Mouse (Mus musculus) forebrain, embryonic 12.5 days (tissue): ENCODE measurements around the gene Scfd2. TPM values are rescaled to one million over a fixed set of nuclear protein-coding genes. Genes with fewer than 3 reads are reported as not detected.

Experiments used
- ATAC-seq: fragments of 200-750 bp; cut with Nextera tagmentation; 2 replicates; pipeline ENCODE4 v1.8.0; 2017; ENCODE audit warnings: moderate TSS enrichment; ENCODE audit not compliant: low FRiP score
- H3K27ac ChIP-seq: fragments of 300-500 bp; sonication (generic); 2 replicates; pipeline ENCODE4 v1.5.1; 2016; ENCODE audit warnings: mild to moderate bottlenecking
- H3K27me3 ChIP-seq: fragments of 300-500 bp; sonication (generic); 2 replicates; pipeline ENCODE4 v1.6.1; 2016; ENCODE audit warnings: mild to moderate bottlenecking
- H3K36me3 ChIP-seq: fragments of 300-500 bp; sonication (generic); replicated peaks from 2 replicates; pipeline ENCODE4 v1.6.1; 2016; ENCODE audit warnings: mild to moderate bottlenecking
- H3K4me1 ChIP-seq: fragments of 300-500 bp; sonication (generic); 2 replicates; pipeline ENCODE4 v1.6.1; 2016
- H3K4me2 ChIP-seq: fragments of 300-500 bp; sonication (generic); 2 replicates; pipeline ENCODE4 v1.6.1; 2016; ENCODE audit warnings: mild to moderate bottlenecking, moderate library complexity
- H3K4me3 ChIP-seq: fragments of 300-500 bp; sonication (generic); replicated peaks from 2 replicates; pipeline ENCODE4 v1.5.1; 2016; ENCODE audit warnings: mild to moderate bottlenecking
- H3K9ac ChIP-seq: fragments of 300-500 bp; sonication (generic); 2 replicates; pipeline ENCODE4 v1.6.1; 2016; ENCODE audit warnings: mild to moderate bottlenecking
- H3K9me3 ChIP-seq: fragments of 300-500 bp; sonication (generic); 2 replicates; pipeline ENCODE4 v1.6.1; 2016
- WGBS: fragments of 180-500 bp; shearing (Covaris S2); methylation state at CpG from one replicate; pipeline ENCODE4 v1.1.7; 2016; 5-methylcytosine and 5-hydroxymethylcytosine counted together
- polyA plus RNA-seq: library from polyadenylated mRNA; unstranded; fragments of >200 nt; fragmentation: Nextera tagmentation; extraction: Ambion mirVana; gene quantifications from 2 replicates; pipeline ENCODE4 v1.2.1, GENCODE M21; 2016

Scfd2 gene
- polyA plus RNA-seq, 1 experiment from 2014 or later, result 17.0 TPM

GRCm38 (mm10) chr5:74198446-74198845 lies 333.1 kb downstream of the Scfd2 start:
- peaks cover 11% of the 10 kb centered on the region for H3K27me3 ChIP-seq
- H3K9ac ChIP-seq, result no peak overlapping the region
- H3K4me2 ChIP-seq, result no peak overlapping the region; the same call in 1 of the 2 replicates
- H3K9me3 ChIP-seq, result no peaks in the 10 kb centered on the region
- peaks cover 44% of the 10 kb centered on the region for H3K4me1 ChIP-seq
- WGBS, result 87% methylated on average over 11 of the region's 11 CpGs
- no peak overlapping the region for H3K4me3 ChIP-seq
- H3K36me3 ChIP-seq, result peaks cover 21% of the 10 kb centered on the region
- ATAC-seq, result no peak
- no peak overlapping the region for H3K27ac ChIP-seq

- H3K27ac ChIP-seq, result peak overlapping the region; percentile 56; the same call in 1 of the 2 replicates
- WGBS, result 85% methylated on average over 22 of the region's 22 CpGs
- peak overlapping the region; percentile 29; the same call in 1 of the 2 replicates for H3K4me2 ChIP-seq
- no peak for ATAC-seq
- H3K9me3 ChIP-seq, result no peaks in the 10 kb centered on the region
- H3K4me1 ChIP-seq, result peaks cover 45% of the 10 kb centered on the region
- H3K4me3 ChIP-seq, result 0 out of 2 replicates have a peak overlapping the region, but pooled peaks have one; percentile 0
- H3K9ac ChIP-seq, result no peak overlapping the region
- H3K36me3 ChIP-seq, result peaks cover 21% of the 10 kb centered on the region
- peaks cover 13% of the 10 kb centered on the region for H3K27me3 ChIP-seq
These were observed 333.8 kb downstream of the Scfd2 start for GRCm38 (mm10) chr5:74197541-74198330.

GRCm38 (mm10) chr5:74196307-74196618 lies 335.3 kb downstream of the Scfd2 start:
- Histone ChIP-seq H3K9me3 (no peaks in the 10 kb centered on the region), H3K4me1 (peaks cover 45% of the 10 kb centered on the region), H3K9ac (peak overlapping the region; percentile 74; the same call in 1 of the 2 replicates), H3K27ac (0 out of 2 replicates have a peak overlapping the region, but pooled peaks have one; percentile 46), H3K4me3 (peak overlapping the region; percentile 65), H3K4me2 (peak overlapping the region; percentile 80), H3K27me3 (peaks cover 16% of the 10 kb centered on the region), H3K36me3 (peaks cover 21% of the 10 kb centered on the region)
- ATAC-seq, result no peak
- WGBS, result 0% methylated on average over 3 of the region's 4 CpGs

DNA sequence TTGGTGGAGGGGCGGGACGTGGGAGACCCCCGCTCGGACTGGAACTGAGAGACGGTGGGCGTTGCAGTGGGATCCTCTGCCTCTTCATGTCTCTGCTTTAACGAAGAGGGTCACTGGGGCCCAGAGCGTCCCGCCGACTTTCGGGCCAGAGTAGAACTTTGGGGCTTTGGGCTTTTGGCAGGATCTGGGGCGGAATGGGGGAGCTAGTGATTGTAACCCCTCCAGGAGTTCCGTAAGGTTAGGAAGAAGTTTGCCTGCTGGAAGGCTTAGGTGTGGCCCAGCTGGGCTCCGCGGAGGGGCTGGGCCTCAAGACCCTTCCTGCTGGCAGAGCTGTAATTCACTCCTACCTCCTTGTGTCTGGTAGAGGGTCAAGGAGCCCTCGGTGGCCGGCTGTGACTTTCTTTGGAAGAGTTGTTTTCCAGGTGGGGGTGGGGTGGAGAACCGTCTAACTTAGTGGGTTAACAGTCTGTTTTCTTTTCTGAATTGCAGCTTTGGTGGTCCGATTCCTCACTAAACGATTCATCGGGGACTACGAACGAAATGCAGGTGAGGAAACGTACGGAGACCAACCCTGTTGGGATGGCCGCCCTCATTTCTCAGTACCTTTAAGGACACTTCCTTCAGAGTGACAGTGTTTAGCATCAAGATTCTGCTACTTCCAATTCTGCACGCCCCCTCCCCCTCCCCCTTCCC lies 335.8 kb downstream of the Scfd2 start:
- Histone ChIP-seq H3K9ac (peak overlapping the region; percentile 74), H3K4me1 (peaks cover 45% of the 10 kb centered on the region), H3K4me3 (peak overlapping the region; percentile 65), H3K9me3 (no peaks in the 10 kb centered on the region), H3K27ac (peak overlapping the region; percentile 68), H3K27me3 (peaks cover 19% of the 10 kb centered on the region), H3K36me3 (peaks cover 21% of the 10 kb centered on the region), H3K4me2 (peak overlapping the region; percentile 80)
- ATAC-seq, result peak; percentile 58
- whole genome bisulfite sequencing, result under 1% methylated on average over 26 of the region's 27 CpGs

DNA sequence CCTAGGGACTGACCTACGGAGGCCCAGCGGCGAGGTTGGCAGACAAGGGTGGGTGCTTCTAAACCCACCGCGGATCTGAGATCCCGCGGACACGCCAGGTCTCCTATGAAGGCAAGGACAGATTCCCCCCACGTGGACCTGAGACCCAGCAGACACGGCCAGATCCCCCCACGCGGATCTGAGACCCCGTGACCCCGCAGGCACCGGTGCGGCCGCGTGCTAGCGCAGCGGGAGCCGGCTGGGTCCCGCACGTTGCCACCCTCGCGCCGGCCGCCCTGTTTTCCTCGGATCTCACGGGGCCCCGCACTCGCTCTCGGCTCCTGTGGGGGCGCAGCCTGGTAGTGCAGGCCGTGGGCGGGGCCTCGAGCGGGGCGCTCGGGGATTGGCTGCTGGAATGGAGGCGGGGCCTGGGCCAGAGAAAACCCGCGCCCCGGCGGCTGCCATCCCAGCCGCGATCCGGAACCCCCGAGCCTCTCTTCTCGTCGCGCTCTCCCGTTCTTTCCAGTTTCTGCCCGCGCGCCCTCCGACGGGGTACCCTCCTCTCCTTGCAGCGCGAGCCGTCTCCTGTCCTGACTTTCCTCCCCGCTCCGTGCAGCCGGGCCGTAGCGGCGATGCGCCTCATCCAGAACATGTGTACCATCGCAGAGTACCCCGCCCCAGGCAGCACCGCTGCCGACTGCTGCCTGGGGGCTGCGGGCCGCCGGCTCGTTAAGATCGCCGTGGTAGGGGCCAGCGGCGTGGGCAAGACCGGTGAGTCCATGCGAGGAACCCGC lies 336.5 kb downstream of the Scfd2 start, which contains the start of gene Rasl11b:
Rasl11b (plus strand) TSS at position 446 of the 773 bp plus-strand sequence.
- under 1% methylated on average over 78 of the region's 82 CpGs for WGBS
- H3K4me1 ChIP-seq, result peaks cover 49% of the 10 kb centered on the region

DNA sequence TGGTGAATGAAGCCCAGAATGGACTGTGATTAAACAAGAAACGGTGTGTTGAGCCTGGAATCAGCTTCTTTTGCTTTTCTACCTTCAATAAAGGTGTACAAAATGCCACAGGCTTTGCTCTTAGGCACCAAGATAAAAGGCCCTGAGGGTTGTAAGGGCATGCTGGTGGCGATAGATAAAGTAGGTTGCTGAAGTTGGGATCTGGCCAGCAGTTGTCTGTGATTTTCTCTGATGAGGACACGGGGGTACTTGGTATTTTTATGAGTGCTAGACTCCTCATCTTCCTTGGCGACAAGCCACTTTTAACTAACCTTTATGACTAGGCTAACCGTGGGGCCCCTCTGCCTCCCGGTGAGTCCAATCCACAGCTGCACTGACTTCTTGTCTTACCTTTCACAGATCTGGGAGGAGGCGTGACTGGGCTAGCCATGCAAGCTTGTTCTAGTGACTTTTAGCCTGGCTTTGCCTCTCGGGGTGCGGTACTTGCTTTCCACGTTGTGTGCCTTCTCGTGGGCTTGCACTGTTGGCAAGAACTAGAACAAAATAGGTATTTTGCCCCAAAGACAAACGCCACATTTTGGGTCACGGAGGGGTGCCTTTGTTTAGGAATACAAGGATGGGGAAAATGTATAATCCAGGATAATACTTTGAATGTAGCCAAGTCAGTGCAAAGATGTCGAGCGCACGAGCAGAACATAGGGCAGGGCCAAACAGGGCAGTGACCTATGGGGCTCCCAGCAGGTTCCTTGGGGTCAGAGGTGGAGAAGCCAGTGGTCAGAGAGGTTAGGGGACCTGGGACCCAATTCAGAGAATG lies 337.3 kb downstream of the Scfd2 start:
- peaks cover 56% of the 10 kb centered on the region for H3K4me1 ChIP-seq
- peak overlapping the region; percentile 65 for H3K4me3 ChIP-seq
- no peaks in the 10 kb centered on the region for H3K9me3 ChIP-seq
- no peak for ATAC-seq
- H3K36me3 ChIP-seq, result peaks cover 16% of the 10 kb centered on the region
- WGBS, result 35% methylated on average over 16 of the region's 16 CpGs
- peak overlapping the region; percentile 74 for H3K9ac ChIP-seq
- H3K27ac ChIP-seq, result no peak overlapping the region
- H3K27me3 ChIP-seq, result peaks cover 19% of the 10 kb centered on the region
- H3K4me2 ChIP-seq, result peak overlapping the region; percentile 80

More for the DNA sequence above, 336.5 kb downstream of the Scfd2 start, which contains the start of gene Rasl11b:
- Histone ChIP-seq H3K4me2 (peak within 1 kb of the TSS; percentile 80), H3K27ac (peak within 1 kb of the TSS; percentile 68), H3K4me3 (peak within 1 kb of the TSS; percentile 65), H3K9ac (peak within 1 kb of the TSS; percentile 74), H3K27me3 (peaks cover 19% of the 10 kb centered on the region), H3K36me3 (peaks cover 21% of the 10 kb centered on the region), H3K9me3 (no peaks in the 10 kb centered on the region)
- ATAC-seq, result peak; percentile 97

DNA sequence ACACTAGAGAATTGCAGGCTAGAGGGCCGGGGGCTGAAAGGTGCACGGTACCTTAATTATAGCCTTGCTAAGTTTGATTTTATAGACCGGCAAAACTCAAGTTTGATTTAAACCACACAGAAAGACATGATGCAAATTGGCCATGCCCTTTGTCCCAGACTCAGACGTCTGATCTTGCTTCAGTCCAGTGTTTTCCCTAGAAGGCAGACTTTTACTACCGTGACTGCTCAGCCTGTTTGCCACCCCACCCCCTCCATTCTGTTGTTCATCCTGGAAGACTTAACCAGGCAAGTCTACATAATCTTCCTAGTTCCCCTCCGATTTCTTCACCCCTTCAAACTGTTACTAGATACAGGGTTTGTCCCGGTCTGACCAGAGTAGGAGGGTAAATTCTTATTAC lies 337.9 kb downstream of the Scfd2 start:
- WGBS, result 43% methylated on average over 7 of the region's 7 CpGs
- no peak overlapping the region for H3K4me3 ChIP-seq
- H3K9me3 ChIP-seq, result no peaks in the 10 kb centered on the region
- H3K27ac ChIP-seq, result no peak overlapping the region
- 0 out of 2 replicates have a peak overlapping the region, but pooled peaks have one; percentile 80 for H3K4me2 ChIP-seq
- peaks cover 57% of the 10 kb centered on the region for H3K4me1 ChIP-seq
- no peak overlapping the region for H3K9ac ChIP-seq
- peaks cover 11% of the 10 kb centered on the region for H3K36me3 ChIP-seq
- H3K27me3 ChIP-seq, result peaks cover 19% of the 10 kb centered on the region
- ATAC-seq, result no peak

GRCm38 (mm10) chr5:74193008-74193407 lies 338.6 kb downstream of the Scfd2 start:
- Histone ChIP-seq H3K27me3 (peaks cover 19% of the 10 kb centered on the region), H3K4me1 (peaks cover 51% of the 10 kb centered on the region)
- WGBS, result 60% methylated on average over 2 of the region's 2 CpGs

DNA sequence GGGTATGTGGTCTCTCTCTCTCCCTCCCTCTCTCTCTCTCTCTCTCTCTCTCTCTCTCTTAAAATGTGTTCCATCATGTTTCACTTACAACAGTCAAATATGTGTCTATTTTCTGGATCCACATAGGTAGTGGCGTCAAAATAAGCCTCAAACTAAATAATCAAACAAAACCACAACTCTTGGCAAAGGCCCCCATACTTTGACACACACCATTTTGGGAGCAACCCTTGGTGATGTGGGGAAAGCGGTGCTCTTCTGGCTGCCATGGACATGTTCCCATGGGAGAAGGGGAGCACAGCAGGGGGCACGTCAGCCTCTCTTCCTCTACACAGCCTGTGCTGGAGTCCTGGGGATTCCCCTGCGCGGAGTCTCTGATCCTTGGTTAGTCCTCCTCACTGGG lies 340.6 kb downstream of the Scfd2 start:
- no peak overlapping the region for H3K4me3 ChIP-seq
- no peak for ATAC-seq
- H3K9me3 ChIP-seq, result no peaks in the 10 kb centered on the region
- no peak overlapping the region for H3K9ac ChIP-seq
- H3K36me3 ChIP-seq, result no peaks in the 10 kb centered on the region
- no peak overlapping the region for H3K4me2 ChIP-seq
- no peak overlapping the region for H3K27ac ChIP-seq
- H3K27me3 ChIP-seq, result peaks cover 19% of the 10 kb centered on the region
- peaks cover 30% of the 10 kb centered on the region for H3K4me1 ChIP-seq
- WGBS, result 75% methylated on average over 5 of the region's 5 CpGs

More at GRCm38 (mm10) chr5:74193008-74193407, 338.6 kb downstream of the Scfd2 start:
- Histone ChIP-seq H3K4me2 (no peak overlapping the region), H3K9ac (no peak overlapping the region), H3K36me3 (peaks cover 5% of the 10 kb centered on the region), H3K27ac (no peak overlapping the region), H3K4me3 (no peak overlapping the region), H3K9me3 (no peaks in the 10 kb centered on the region)
- ATAC-seq, result no peak

DNA sequence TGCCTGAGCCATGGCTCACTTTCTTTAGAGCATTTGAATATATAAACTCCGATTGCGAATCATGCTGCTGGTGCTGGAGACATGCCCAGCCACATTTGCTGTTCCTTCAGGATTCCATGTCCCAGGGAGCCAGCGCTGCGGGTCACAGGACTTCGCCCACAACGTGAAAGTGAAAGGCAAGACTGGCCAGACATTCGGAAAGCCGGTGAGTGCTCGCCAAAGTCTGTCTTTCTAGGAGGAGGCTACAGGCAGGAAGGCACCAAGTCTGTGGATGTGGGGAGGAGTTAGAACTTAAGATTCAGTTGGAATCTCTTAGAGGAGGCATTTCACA lies 341.4 kb downstream of the Scfd2 start:
- Histone ChIP-seq H3K9me3 (no peaks in the 10 kb centered on the region), H3K4me1 (peaks cover 28% of the 10 kb centered on the region), H3K36me3 (no peaks in the 10 kb centered on the region), H3K4me2 (no peak overlapping the region), H3K27me3 (peaks cover 19% of the 10 kb centered on the region), H3K27ac (no peak overlapping the region), H3K4me3 (no peak overlapping the region), H3K9ac (no peak overlapping the region)
- ATAC-seq, result no peak
- WGBS, result 28% methylated on average over 9 of the region's 9 CpGs

DNA sequence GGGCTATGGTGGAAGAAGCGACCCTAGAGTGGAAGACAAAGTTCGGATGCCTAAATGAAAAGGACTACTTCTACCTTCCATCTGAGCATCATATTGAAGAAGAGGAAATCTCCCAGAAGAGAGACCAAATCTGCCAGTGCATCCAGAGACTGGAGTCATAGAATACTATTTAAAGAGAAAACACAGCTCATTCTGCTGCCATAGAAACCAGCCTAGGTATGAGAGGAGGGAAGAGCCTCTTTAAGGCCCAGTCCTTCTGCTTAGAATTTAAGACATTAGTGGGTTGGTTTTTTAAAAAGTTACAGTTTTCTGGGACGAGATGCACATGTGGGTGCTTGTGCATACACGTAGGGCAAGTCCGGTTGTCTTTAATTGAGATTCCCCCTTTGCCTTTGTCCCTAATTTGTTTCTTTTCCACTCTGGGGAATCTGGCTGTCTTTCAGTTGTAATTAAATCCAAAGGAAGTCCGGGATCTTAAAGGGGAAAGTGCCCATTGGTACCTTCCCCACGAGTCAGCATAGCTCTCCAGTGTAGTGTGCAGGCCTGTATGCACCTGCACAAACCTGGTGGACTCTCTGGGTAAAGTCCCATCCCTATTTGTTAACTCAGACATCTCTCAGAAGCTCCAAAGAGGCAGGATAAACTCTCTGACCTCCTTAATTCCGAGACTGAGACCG lies 341.9 kb downstream of the Scfd2 start:
- Histone ChIP-seq H3K9ac (no peak overlapping the region), H3K4me3 (no peak overlapping the region), H3K27ac (no peak overlapping the region), H3K36me3 (no peaks in the 10 kb centered on the region), H3K9me3 (no peaks in the 10 kb centered on the region), H3K4me1 (peaks cover 26% of the 10 kb centered on the region), H3K27me3 (peaks cover 19% of the 10 kb centered on the region), H3K4me2 (no peak overlapping the region)
- 32% methylated on average over 9 of the region's 9 CpGs for WGBS
- no peak for ATAC-seq
